Mouse (Mus musculus) liver, embryonic 13.5 days (tissue): ENCODE measurements around the gene Zfp773. TPM values are rescaled to one million over a fixed set of nuclear protein-coding genes. Genes with fewer than 3 reads are reported as not detected.

Source experiments
- ATAC-seq: fragments of 200-750 bp; cut with Nextera tagmentation; 2 replicates; pipeline ENCODE4 v1.8.0; 2017; ENCODE audit warnings: low read depth, mild to moderate bottlenecking, moderate number of reproducible peaks, moderate library complexity
- DNase-seq: peaks from one replicate; pipeline ENCODE4 v3.0.0; 2022
- H3K27ac ChIP-seq: fragments of 300-500 bp; sonication (generic); 2 replicates; pipeline ENCODE4 v1.5.1; 2015; ENCODE audit warnings: moderate library complexity, mild to moderate bottlenecking, inconsistent platforms
- H3K27me3 ChIP-seq: fragments of 300-500 bp; sonication (generic); 2 replicates; pipeline ENCODE4 v1.6.1; 2015; ENCODE audit warnings: mild to moderate bottlenecking, inconsistent platforms
- H3K36me3 ChIP-seq: fragments of 300-500 bp; sonication (generic); 2 replicates; pipeline ENCODE4 v1.6.1; 2015; ENCODE audit warnings: mild to moderate bottlenecking, inconsistent platforms
- H3K4me1 ChIP-seq: fragments of 300-500 bp; sonication (generic); replicated peaks from 2 replicates; pipeline ENCODE4 v1.6.1; 2015; ENCODE audit warnings: inconsistent platforms
- H3K4me2 ChIP-seq: fragments of 300-500 bp; sonication (generic); 2 replicates; pipeline ENCODE4 v1.6.1; 2015; ENCODE audit warnings: inconsistent platforms, mild to moderate bottlenecking, moderate library complexity
- H3K4me3 ChIP-seq: fragments of 300-500 bp; sonication (generic); replicated peaks from 2 replicates; pipeline ENCODE4 v1.5.1; 2015; ENCODE audit warnings: mild to moderate bottlenecking, inconsistent platforms
- H3K9ac ChIP-seq: fragments of 300-500 bp; sonication (generic); 2 replicates; pipeline ENCODE4 v1.6.1; 2015; ENCODE audit warnings: mild to moderate bottlenecking, inconsistent platforms
- H3K9me3 ChIP-seq: fragments of 300-500 bp; sonication (generic); replicated peaks from 2 replicates; pipeline ENCODE4 v1.6.1; 2016; ENCODE audit warnings: inconsistent platforms
- WGBS: fragments of 180-500 bp; shearing (Covaris S2); methylation state at CpG from one replicate; pipeline ENCODE4 v1.1.7; 2015; ENCODE audit not compliant: insufficient replicate concordance; 5-methylcytosine and 5-hydroxymethylcytosine counted together
- polyA plus RNA-seq: library from polyadenylated mRNA; unstranded; fragments of >200 nt; fragmentation: Nextera tagmentation; extraction: Ambion mirVana; gene quantifications from 2 replicates; pipeline ENCODE4 v1.2.1, GENCODE M21; 2015

Zfp773 gene
- polyA plus RNA-seq, 1 experiment from 2014 or later, result 0.27 TPM

GRCm38 (mm10) chr7:7108501-7108900 is 28.1 kb downstream of the Zfp773 start:
- ATAC-seq, result no peak
- H3K4me3 ChIP-seq, result no peak overlapping the region
- H3K27me3 ChIP-seq, result no peaks in the 10 kb centered on the region
- no peak overlapping the region for H3K4me2 ChIP-seq
- H3K36me3 ChIP-seq, result no peaks in the 10 kb centered on the region
- H3K27ac ChIP-seq, result no peak overlapping the region
- H3K9me3 ChIP-seq, result no peaks in the 10 kb centered on the region
- DNase-seq, result no peak
- no peaks in the 10 kb centered on the region for H3K4me1 ChIP-seq
- 76% methylated on average over 7 of the region's 7 CpGs for WGBS
- H3K9ac ChIP-seq, result no peak overlapping the region

Other genes with a start within 250 kb of the Zfp773 start
- gene Aurkc, start 141.5 kb downstream of the Zfp773 start, polyA plus RNA-seq, result not detected in 2 replicates
- 5.2 and 6.1 TPM in 2 replicates for gene Zfp954, start 15.3 kb downstream of the Zfp773 start, polyA plus RNA-seq
- gene Zfp418, start 34.6 kb upstream of the Zfp773 start, polyA plus RNA-seq, result 0.30 and 0.35 TPM in 2 replicates
- gene Zfp772, start 73.2 kb upstream of the Zfp773 start, polyA plus RNA-seq, result 1.6 and 1.8 TPM in 2 replicates
- gene Vmn2r29, start 110.6 kb upstream of the Zfp773 start, polyA plus RNA-seq, result 0.13 and 0.19 TPM in 2 replicates
- 1.4 and 1.5 TPM in 2 replicates for gene Gm45844, start 141.5 kb upstream of the Zfp773 start, polyA plus RNA-seq
- gene Clcn4, start 164.1 kb upstream of the Zfp773 start, polyA plus RNA-seq, result 15.3 and 16.2 TPM in 2 replicates
- gene Vmn2r30, start 200.9 kb upstream of the Zfp773 start, polyA plus RNA-seq, result not detected in 2 replicates
- gene Gm45783, start 237.8 kb upstream of the Zfp773 start, polyA plus RNA-seq, result not detected in 2 replicates